Mouse (Mus musculus) limb, embryonic 15.5 days (tissue): ENCODE measurements around the gene Nrg3. TPM values are rescaled to one million over a fixed set of nuclear protein-coding genes. Genes with fewer than 3 reads are reported as not detected.
"Not testable (repeated sequence)": the region's sequence is repeated elsewhere in the genome, so short reads cannot be mapped to it uniquely, and the experiment has no call there.

Source experiments
- ATAC-seq: fragments of 200-750 bp; cut with Nextera tagmentation; 2 replicates; pipeline ENCODE4 v1.8.0; 2017; ENCODE audit warnings: low read depth, moderate TSS enrichment; ENCODE audit not compliant: insufficient number of reproducible peaks, low FRiP score, low TSS enrichment
- H3K27ac ChIP-seq: fragments of 300-500 bp; sonication (generic); 2 replicates; pipeline ENCODE4 v1.5.1; 2015; ENCODE audit warnings: moderate library complexity, mild to moderate bottlenecking, inconsistent platforms
- H3K27me3 ChIP-seq: fragments of 300-500 bp; sonication (generic); 2 replicates; pipeline ENCODE4 v1.6.1; 2015; ENCODE audit warnings: inconsistent platforms
- H3K36me3 ChIP-seq: fragments of 300-500 bp; sonication (generic); 2 replicates; pipeline ENCODE4 v1.6.1; 2015; ENCODE audit warnings: inconsistent platforms
- H3K4me1 ChIP-seq: fragments of 300-500 bp; sonication (generic); 2 replicates; pipeline ENCODE4 v1.6.1; 2015; ENCODE audit warnings: inconsistent platforms
- H3K4me2 ChIP-seq: fragments of 300-500 bp; sonication (generic); 2 replicates; pipeline ENCODE4 v1.6.1; 2015; ENCODE audit warnings: mild to moderate bottlenecking, inconsistent platforms
- H3K4me3 ChIP-seq: fragments of 300-500 bp; sonication (generic); 2 replicates; pipeline ENCODE4 v1.5.1; 2015; ENCODE audit warnings: mild to moderate bottlenecking, inconsistent platforms
- H3K9ac ChIP-seq: fragments of 300-500 bp; sonication (generic); 2 replicates; pipeline ENCODE4 v1.6.1; 2015; ENCODE audit warnings: inconsistent platforms
- H3K9me3 ChIP-seq: fragments of 300-500 bp; sonication (generic); 2 replicates; pipeline ENCODE4 v1.6.1; 2016; ENCODE audit warnings: inconsistent platforms
- WGBS: fragments of 180-500 bp; shearing (Covaris S2); methylation state at CpG from one replicate; pipeline ENCODE4 v1.1.7; 2015; 5-methylcytosine and 5-hydroxymethylcytosine counted together
- polyA plus RNA-seq: library from polyadenylated mRNA; unstranded; fragments of >200 nt; fragmentation: Nextera tagmentation; extraction: Ambion mirVana; gene quantifications from 2 replicates; pipeline ENCODE4 v1.2.1, GENCODE M21; 2015

Gene Nrg3
- polyA plus RNA-seq, 1 experiment from 2014 or later = 0.05 TPM

DNA sequence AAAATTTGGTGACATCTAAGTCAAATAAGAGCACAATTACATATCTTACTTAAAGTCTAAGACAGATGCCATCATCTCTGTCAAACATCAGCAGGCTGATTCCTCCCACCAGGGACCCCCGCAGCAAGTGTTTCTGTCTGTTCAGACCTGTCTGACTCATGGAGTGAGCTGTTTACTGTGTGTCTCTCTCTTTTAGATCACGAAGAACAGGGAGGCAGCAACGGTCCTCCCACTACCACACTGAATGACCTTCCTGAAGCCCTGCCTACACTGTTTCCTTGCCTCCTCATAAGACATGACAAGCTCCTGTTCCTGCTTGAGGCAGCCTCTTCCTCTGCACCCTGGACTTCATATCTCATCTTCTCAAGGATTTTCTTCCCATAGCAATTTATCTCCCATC is 312.7 kb downstream of the Nrg3 start:
- 71% methylated on average over 3 of the region's 3 CpGs for WGBS
- no peaks in the 10 kb centered on the region for H3K4me1 ChIP-seq
- H3K4me2 ChIP-seq = no peak overlapping the region
- no peak overlapping the region for H3K27ac ChIP-seq
- no peak overlapping the region for H3K9ac ChIP-seq
- H3K36me3 ChIP-seq = no peaks in the 10 kb centered on the region
- no peaks in the 10 kb centered on the region for H3K27me3 ChIP-seq
- no peaks in the 10 kb centered on the region for H3K9me3 ChIP-seq
- H3K4me3 ChIP-seq = no peak overlapping the region
- ATAC-seq = no peak

DNA sequence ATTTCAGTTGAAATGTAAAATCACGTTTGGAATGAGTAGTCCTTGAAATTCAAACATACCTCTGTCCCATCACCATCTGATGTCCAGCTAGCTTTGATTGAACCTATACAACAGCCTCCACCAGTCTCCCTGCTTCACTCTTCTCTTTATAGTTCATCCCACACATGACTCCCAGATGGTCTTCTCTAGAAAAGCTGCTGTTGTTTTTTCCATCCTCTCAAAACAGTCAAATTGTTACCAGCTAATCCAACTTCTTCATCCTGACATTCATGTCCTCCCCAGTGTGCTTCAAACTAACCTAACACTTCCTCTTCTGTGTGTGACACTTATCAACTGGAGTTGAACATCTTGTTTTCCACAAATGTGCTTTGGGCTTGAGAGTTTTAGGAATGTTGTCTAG is 317.4 kb downstream of the Nrg3 start:
- Histone ChIP-seq H3K27ac (no peak overlapping the region), H3K27me3 (no peaks in the 10 kb centered on the region), H3K9me3 (no peaks in the 10 kb centered on the region), H3K4me3 (no peak overlapping the region), H3K9ac (no peak overlapping the region), H3K4me2 (no peak overlapping the region), H3K36me3 (no peaks in the 10 kb centered on the region), H3K4me1 (no peaks in the 10 kb centered on the region)
- no peak for ATAC-seq
- 20% methylated on average over 1 of the region's 1 CpGs for WGBS

DNA sequence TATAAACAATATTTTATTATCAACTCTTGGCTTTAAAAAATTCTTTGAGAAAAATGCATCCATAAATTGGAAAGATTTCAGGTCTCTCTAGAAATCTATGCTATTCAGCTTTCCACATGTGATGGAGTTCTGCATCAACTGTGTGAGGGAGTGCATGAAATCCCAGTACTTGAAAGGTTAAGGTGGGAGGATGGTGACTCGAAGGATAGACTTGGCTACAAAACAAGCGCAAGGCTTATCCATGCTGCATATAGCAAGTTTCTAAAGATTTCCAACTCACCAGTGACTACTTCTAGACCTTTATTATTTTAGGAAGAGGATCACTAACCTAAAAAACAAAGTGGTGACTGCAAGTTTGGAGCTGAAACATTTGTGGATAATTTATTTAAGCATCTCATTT is 343.1 kb downstream of the Nrg3 start:
- no peaks in the 10 kb centered on the region for H3K27me3 ChIP-seq
- no peaks in the 10 kb centered on the region for H3K4me1 ChIP-seq
- no peaks in the 10 kb centered on the region for H3K9me3 ChIP-seq
- WGBS = 83% methylated on average over 2 of the region's 2 CpGs
- no peaks in the 10 kb centered on the region for H3K36me3 ChIP-seq
- ATAC-seq = no peak
- no peak overlapping the region for H3K4me2 ChIP-seq
- H3K4me3 ChIP-seq = no peak overlapping the region
- no peak overlapping the region for H3K27ac ChIP-seq
- H3K9ac ChIP-seq = no peak overlapping the region

DNA sequence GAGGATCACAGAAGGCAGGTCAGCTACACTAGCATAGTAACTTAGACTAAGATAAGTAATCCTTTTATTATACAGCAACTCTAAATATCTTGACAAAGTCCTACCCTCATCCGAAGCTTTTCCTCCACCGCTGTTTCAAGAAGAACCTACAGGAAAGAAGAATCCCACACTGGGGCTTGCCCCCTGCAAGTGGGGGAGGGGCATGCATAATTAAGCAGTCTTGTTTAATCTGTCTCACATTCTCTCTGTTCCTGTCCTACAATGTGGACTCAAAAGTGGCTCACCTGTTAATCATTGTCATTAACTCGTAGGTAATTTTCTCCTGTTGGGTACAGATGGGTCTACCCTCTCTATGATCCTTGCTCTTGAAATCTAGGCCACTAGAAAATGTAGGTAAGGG is 354.9 kb downstream of the Nrg3 start:
- WGBS = 40% methylated on average over 3 of the region's 3 CpGs
- H3K36me3 ChIP-seq = no peaks in the 10 kb centered on the region

DNA sequence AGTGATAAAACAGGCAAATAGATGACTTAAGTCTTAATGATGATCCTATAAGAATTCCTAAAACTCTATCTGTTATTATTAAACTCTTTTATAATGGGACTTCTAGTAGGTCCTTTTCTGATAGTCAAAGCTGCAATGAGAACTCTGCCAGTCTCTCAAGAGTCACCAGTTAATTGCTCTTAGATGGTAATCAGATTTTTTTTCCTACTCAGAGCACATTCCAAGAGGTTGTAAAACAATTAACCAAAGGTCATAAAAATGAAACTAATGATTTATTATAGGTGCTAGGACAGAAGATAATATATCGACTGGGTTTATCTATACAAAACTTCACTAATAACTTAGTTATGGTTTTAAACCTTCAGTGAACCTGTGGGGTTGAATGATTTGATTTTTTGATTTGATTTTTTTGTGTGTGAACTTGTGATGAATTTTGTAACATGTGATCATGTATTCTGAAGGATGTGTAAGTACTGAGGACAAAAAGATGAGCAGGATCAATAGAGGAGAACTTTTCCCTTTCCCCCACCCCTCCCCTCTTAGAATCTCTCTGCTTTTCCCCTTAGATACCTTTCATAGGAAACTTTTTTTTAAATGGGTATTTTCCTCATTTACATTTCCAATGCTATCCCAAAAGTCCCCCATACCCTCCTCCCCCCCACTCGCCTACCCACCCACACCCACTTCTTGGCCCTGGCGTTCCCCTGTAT is 356.2 kb downstream of the Nrg3 start:
- H3K27me3 ChIP-seq, H3K36me3 ChIP-seq, H3K9ac ChIP-seq, ATAC-seq, H3K9me3 ChIP-seq, H3K4me3 ChIP-seq, H3K4me1 ChIP-seq, H3K27ac ChIP-seq, H3K4me2 ChIP-seq: not testable (repeated sequence)
- 62% methylated on average over 3 of the region's 3 CpGs for WGBS

More for the DNA sequence above, 354.9 kb downstream of the Nrg3 start:
- no peak overlapping the region for H3K4me3 ChIP-seq
- H3K27ac ChIP-seq = no peak overlapping the region
- no peaks in the 10 kb centered on the region for H3K27me3 ChIP-seq
- no peaks in the 10 kb centered on the region for H3K9me3 ChIP-seq
- H3K4me1 ChIP-seq = no peaks in the 10 kb centered on the region
- H3K4me2 ChIP-seq = no peak overlapping the region
- ATAC-seq = no peak
- no peak overlapping the region for H3K9ac ChIP-seq

DNA sequence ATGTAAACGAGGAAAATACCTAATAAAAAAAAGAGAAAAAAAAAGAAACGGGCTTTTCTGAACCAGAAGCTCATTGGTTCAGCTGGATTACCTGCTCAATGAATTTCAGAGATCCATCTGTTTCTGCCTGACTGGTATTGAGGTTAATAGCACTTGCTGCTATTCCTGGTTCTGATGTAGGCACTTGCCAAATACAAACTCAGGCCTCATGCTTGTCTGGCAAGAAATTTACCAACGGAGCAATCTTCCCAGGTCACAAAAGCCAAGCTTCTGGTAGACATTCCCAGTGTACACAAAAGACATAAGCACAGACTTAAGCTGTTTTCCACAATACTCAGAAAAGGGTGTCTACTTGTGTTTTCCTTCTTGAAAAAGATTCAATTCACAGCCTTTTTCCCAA is 363.3 kb downstream of the Nrg3 start:
- Histone ChIP-seq H3K4me2 (no peak overlapping the region), H3K27ac (no peak overlapping the region), H3K9me3 (no peaks in the 10 kb centered on the region), H3K4me3 (no peak overlapping the region), H3K4me1 (no peaks in the 10 kb centered on the region), H3K36me3 (no peaks in the 10 kb centered on the region), H3K27me3 (no peaks in the 10 kb centered on the region), H3K9ac (no peak overlapping the region)
- no peak for ATAC-seq
- 72% methylated on average over 3 of the region's 3 CpGs for whole genome bisulfite sequencing

DNA sequence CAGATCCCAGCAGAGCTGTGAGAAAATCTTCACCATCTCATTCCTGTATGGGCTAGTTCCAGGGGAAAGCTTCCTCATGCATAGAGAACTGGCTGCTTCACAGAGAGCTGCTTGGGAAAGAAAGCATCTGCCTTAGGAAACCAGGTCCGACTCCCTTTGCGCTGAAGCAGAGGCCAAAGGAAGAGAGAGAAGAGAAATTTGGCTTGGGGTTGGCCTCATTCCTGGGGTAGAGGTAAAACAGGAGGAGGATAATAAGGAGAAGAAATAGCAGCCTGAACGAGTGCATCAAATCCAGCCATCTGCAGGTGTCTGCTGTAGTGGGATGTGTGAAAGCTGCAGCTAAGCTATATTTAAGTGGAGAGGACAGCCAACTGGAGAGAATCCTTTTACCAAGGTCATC is 366.1 kb downstream of the Nrg3 start:
- no peaks in the 10 kb centered on the region for H3K9me3 ChIP-seq
- H3K4me2 ChIP-seq = no peak overlapping the region
- no peaks in the 10 kb centered on the region for H3K4me1 ChIP-seq
- H3K9ac ChIP-seq = no peak overlapping the region
- no peaks in the 10 kb centered on the region for H3K36me3 ChIP-seq
- H3K4me3 ChIP-seq = no peak overlapping the region
- H3K27me3 ChIP-seq = no peaks in the 10 kb centered on the region
- 84% methylated on average over 3 of the region's 3 CpGs for WGBS
- ATAC-seq = no peak
- no peak overlapping the region for H3K27ac ChIP-seq

DNA sequence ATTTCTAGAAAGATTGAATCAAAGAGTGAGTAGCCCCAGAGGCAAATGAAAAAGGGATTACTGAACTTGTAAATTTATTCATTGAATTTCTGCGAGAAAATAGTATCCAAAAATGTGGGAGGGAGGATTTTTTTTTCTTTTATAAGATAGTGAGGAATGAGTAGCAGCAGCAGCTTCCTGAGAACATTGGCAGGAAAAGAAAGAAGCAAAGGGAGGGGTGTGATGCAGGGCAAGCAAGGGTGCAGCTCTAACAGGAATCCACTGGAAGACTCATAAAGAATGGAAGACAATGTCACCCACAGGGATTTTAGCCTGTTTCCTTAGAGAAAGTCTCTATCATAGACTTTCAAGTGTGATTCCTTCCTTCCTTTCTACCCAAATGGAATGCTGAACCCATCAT is 377.7 kb downstream of the Nrg3 start:
- ATAC-seq = no peak
- Histone ChIP-seq H3K4me2 (no peak overlapping the region), H3K36me3 (no peaks in the 10 kb centered on the region), H3K9ac (no peak overlapping the region), H3K27ac (no peak overlapping the region), H3K4me1 (no peaks in the 10 kb centered on the region), H3K4me3 (no peak overlapping the region), H3K9me3 (no peaks in the 10 kb centered on the region), H3K27me3 (no peaks in the 10 kb centered on the region)
- 44% methylated on average over 1 of the region's 1 CpGs for WGBS

DNA sequence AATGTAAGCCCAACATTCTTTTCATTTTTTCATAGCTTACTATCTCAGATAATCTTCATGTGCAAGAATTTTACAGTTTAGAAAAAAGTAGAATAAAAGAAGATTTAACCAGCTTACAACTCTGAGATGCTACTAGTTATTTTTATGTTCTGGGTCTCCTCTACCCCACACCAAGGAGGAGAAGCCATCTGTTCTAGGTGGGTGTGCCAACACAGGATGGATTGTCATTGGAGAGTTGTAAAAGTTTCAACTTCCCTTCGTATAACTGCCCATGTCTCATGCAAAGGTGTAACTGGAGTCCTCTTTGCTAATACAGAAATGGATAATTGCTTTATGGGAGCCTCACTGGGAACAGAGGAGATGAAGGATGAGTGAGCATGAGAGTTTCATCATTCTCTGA is 393.4 kb downstream of the Nrg3 start:
- no peak overlapping the region for H3K27ac ChIP-seq
- ATAC-seq = no peak
- H3K9ac ChIP-seq = no peak overlapping the region
- 40% methylated on average over 1 of the region's 1 CpGs for WGBS
- no peak overlapping the region for H3K4me2 ChIP-seq
- H3K36me3 ChIP-seq = no peaks in the 10 kb centered on the region
- no peak overlapping the region for H3K4me3 ChIP-seq
- no peaks in the 10 kb centered on the region for H3K4me1 ChIP-seq
- H3K27me3 ChIP-seq = no peaks in the 10 kb centered on the region
- H3K9me3 ChIP-seq = no peaks in the 10 kb centered on the region

DNA sequence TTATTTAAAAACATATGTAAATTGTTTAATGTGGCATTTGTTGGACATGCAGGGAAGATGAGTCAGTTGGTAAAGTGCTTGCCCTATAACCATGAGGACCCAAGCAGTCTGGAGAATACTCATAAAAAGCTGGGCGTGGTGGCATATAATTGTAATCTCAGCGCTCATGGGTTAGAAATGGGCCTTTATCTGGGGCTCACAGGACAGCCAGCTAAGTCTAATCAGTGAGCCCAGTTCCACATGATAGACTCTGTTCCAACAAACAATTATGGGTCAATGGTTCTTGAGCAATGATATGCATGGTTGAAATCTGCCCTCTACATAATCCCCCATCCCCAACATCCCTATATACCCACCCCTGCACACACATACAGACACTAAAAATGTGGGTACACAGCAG is 421.3 kb downstream of the Nrg3 start:
- Histone ChIP-seq H3K4me3 (no peak overlapping the region), H3K9ac (no peak overlapping the region), H3K36me3 (no peaks in the 10 kb centered on the region), H3K4me2 (no peak overlapping the region), H3K27me3 (no peaks in the 10 kb centered on the region), H3K9me3 (no peaks in the 10 kb centered on the region), H3K27ac (no peak overlapping the region), H3K4me1 (no peaks in the 10 kb centered on the region)
- ATAC-seq = no peak
- 91% methylated on average over 2 of the region's 2 CpGs for WGBS

DNA sequence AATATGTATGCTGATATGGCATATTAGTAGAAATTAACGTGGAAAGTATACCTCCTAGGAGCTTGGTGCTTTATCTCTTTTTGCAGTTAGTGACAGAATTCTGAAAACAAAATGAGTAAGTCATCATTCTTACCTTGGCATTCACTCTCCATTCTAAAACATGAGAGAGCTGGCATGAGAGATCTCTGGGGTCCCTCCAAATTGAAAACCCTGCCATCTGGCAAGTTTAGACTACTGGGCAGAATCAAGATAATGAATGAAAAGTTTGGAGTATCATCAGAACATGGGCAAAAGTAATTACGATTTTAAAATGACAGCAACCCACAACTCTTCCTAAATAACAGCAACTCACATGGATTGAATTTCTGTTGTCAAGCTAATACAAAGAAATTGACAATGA is 423.9 kb downstream of the Nrg3 start:
- Histone ChIP-seq H3K4me2 (no peak overlapping the region), H3K27ac (no peak overlapping the region), H3K27me3 (no peaks in the 10 kb centered on the region), H3K4me1 (no peaks in the 10 kb centered on the region), H3K9ac (no peak overlapping the region), H3K4me3 (no peak overlapping the region), H3K9me3 (no peaks in the 10 kb centered on the region), H3K36me3 (no peaks in the 10 kb centered on the region)
- WGBS = 70% methylated on average over 2 of the region's 2 CpGs
- no peak for ATAC-seq

DNA sequence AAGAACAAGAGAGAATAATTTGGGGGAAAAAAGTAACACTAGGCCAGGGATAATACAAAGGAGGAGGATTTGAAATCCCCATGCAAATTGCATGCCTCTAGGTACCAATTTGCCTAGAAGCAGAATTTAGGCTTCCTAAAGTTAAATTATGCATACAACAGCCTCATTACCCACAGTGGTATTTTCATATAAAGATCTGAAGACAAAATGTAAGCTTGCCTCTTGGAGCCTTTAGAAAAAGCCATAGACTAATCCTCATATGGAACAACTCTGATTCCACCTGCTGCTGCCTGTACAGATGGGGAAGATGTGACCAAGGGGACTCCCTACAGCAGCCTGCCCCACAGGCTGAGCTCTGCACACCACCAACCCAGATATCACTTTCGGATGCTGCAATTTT is 428.6 kb downstream of the Nrg3 start:
- no peaks in the 10 kb centered on the region for H3K36me3 ChIP-seq
- H3K27ac ChIP-seq = no peak overlapping the region
- no peak overlapping the region for H3K4me3 ChIP-seq
- H3K9ac ChIP-seq = no peak overlapping the region
- ATAC-seq = no peak
- no peaks in the 10 kb centered on the region for H3K4me1 ChIP-seq
- no peaks in the 10 kb centered on the region for H3K9me3 ChIP-seq
- no peak overlapping the region for H3K4me2 ChIP-seq
- H3K27me3 ChIP-seq = no peaks in the 10 kb centered on the region
- 82% methylated on average over 1 of the region's 1 CpGs for WGBS

DNA sequence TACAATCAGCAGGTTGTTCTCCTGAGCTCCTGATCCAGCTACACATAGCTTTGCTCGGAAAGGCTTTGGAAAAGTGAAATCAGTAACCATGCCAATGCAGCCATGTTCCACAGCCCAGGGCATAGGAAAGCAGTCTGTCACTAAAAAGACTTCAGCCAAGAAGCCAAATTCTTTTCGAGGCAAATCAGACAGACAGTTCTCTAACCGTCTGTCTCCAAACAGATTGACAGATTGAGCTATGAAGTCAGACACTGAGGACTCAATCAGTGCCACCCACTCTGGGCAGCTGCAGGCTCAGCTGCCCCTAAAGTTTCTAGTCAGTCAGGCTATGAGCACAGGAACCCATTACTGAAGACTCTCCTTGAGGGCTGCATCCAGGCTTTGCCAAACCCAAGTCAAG is 429.1 kb downstream of the Nrg3 start:
- Histone ChIP-seq H3K4me1 (no peaks in the 10 kb centered on the region), H3K9ac (no peak overlapping the region), H3K27me3 (no peaks in the 10 kb centered on the region), H3K9me3 (no peaks in the 10 kb centered on the region), H3K4me3 (no peak overlapping the region), H3K36me3 (no peaks in the 10 kb centered on the region), H3K4me2 (no peak overlapping the region), H3K27ac (no peak overlapping the region)
- no peak for ATAC-seq
- WGBS = 72% methylated on average over 3 of the region's 3 CpGs
